Mouse (Mus musculus): ENCODE results near the gene Acp4. TPM values are rescaled to one million over a fixed set of nuclear protein-coding genes. Genes with fewer than 3 reads are reported as not detected.

Gene Acp4
- polyA plus RNA-seq, 1 experiment: not detected

GRCm38 (mm10) chr7:44249248-44249647 lies 7.9 kb downstream of the Acp4 start:
- no peak overlapping the region for H3K27ac ChIP-seq (ENCODE audit: insufficient read depth, low read length)

GRCm38 (mm10) chr7:44247971-44248370 lies 9.2 kb downstream of the Acp4 start:
- H3K4me1 ChIP-seq (ENCODE audit: control insufficient read depth, insufficient read depth, insufficient read length): peaks cover 8% of the 10 kb centered on the region; the same call in 1 of the 2 replicates
- no peaks in the 10 kb centered on the region for H3K27me3 ChIP-seq (ENCODE audit: control insufficient read depth, insufficient read depth, low read length)
- H3K27ac ChIP-seq (ENCODE audit: insufficient read depth, low read length): no peak overlapping the region
- no peak for DNase-seq (ENCODE audit: low read depth in 1 of 2, low spot score in 2 of 2)
- no peak for TF ChIP-seq POLR2A (IDR thresholded peaks at IDR 0.05; ENCODE audit: low read depth, low read length)
- TF ChIP-seq CTCF (IDR thresholded peaks at IDR 0.05; ENCODE audit: extremely low read depth, insufficient read depth, insufficient read length, insufficient replicate concordance): no peak
- 81% methylated on average over 2 of the region's 2 CpGs for WGBS
- no peak overlapping the region for H3K4me3 ChIP-seq (ENCODE audit: extremely low read depth, insufficient read depth, insufficient read length)
- H3K36me3 ChIP-seq (ENCODE audit: control insufficient read depth, insufficient read depth, low read length): peaks cover 22% of the 10 kb centered on the region

More at GRCm38 (mm10) chr7:44249248-44249647, 7.9 kb downstream of the Acp4 start:
- H3K36me3 ChIP-seq (ENCODE audit: control insufficient read depth, insufficient read depth, low read length): peaks cover 22% of the 10 kb centered on the region
- H3K4me3 ChIP-seq (ENCODE audit: extremely low read depth, insufficient read depth, insufficient read length): no peak overlapping the region
- no peak for DNase-seq (ENCODE audit: low read depth in 1 of 2, low spot score in 2 of 2)
- TF ChIP-seq CTCF (IDR thresholded peaks at IDR 0.05; ENCODE audit: extremely low read depth, insufficient read depth, insufficient read length, insufficient replicate concordance) (no peak), POLR2A (IDR thresholded peaks at IDR 0.05; ENCODE audit: low read depth, low read length) (no peak)
- peaks cover 8% of the 10 kb centered on the region; the same call in 1 of the 2 replicates for H3K4me1 ChIP-seq (ENCODE audit: control insufficient read depth, insufficient read depth, insufficient read length)
- WGBS: 96% methylated on average over 4 of the region's 4 CpGs
- H3K27me3 ChIP-seq (ENCODE audit: control insufficient read depth, insufficient read depth, low read length): no peaks in the 10 kb centered on the region

DNA sequence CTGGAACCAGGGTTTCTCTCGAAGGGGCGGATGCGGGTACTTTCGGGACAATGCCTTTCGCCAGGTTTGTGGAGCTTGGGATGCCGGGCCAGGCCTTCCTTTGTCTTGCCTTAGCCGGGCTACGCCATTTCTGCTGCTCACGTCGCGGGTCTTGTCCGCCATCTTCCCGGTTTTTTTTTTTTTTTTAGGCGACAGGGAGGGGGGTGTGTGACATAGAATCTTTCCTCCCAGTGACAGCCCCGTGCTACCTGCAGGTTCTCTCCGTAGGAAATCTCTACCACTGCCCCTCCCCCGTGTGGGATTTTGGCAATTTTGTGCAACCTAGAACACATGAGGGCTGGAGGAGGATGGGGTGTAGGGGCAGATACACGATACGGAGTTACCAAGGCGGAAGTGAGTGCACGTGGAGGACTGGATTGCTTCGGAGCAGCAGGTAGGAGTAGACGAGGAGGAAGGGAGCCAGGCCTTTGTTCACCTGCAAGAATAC lies 10.2 kb downstream of the Acp4 start:
- 0% methylated on average over 23 of the region's 23 CpGs for WGBS
- TF ChIP-seq CTCF (IDR thresholded peaks at IDR 0.05; ENCODE audit: extremely low read depth, insufficient read depth, insufficient read length, insufficient replicate concordance): no peak
- TF ChIP-seq POLR2A (IDR thresholded peaks at IDR 0.05; ENCODE audit: low read depth, low read length): no peak
- H3K36me3 ChIP-seq (ENCODE audit: control insufficient read depth, insufficient read depth, low read length): peaks cover 13% of the 10 kb centered on the region
- peak overlapping the region; percentile 89 for H3K27ac ChIP-seq (ENCODE audit: insufficient read depth, low read length)
- H3K4me1 ChIP-seq (ENCODE audit: control insufficient read depth, insufficient read depth, insufficient read length): peaks cover 8% of the 10 kb centered on the region; the same call in 1 of the 2 replicates
- peak; percentile 37 to 47 for DNase-seq (ENCODE audit: low read depth in 1 of 2, low spot score in 2 of 2)
- peak overlapping the region; percentile 99 for H3K4me3 ChIP-seq (ENCODE audit: extremely low read depth, insufficient read depth, insufficient read length)
- H3K27me3 ChIP-seq (ENCODE audit: control insufficient read depth, insufficient read depth, low read length): no peaks in the 10 kb centered on the region

DNA sequence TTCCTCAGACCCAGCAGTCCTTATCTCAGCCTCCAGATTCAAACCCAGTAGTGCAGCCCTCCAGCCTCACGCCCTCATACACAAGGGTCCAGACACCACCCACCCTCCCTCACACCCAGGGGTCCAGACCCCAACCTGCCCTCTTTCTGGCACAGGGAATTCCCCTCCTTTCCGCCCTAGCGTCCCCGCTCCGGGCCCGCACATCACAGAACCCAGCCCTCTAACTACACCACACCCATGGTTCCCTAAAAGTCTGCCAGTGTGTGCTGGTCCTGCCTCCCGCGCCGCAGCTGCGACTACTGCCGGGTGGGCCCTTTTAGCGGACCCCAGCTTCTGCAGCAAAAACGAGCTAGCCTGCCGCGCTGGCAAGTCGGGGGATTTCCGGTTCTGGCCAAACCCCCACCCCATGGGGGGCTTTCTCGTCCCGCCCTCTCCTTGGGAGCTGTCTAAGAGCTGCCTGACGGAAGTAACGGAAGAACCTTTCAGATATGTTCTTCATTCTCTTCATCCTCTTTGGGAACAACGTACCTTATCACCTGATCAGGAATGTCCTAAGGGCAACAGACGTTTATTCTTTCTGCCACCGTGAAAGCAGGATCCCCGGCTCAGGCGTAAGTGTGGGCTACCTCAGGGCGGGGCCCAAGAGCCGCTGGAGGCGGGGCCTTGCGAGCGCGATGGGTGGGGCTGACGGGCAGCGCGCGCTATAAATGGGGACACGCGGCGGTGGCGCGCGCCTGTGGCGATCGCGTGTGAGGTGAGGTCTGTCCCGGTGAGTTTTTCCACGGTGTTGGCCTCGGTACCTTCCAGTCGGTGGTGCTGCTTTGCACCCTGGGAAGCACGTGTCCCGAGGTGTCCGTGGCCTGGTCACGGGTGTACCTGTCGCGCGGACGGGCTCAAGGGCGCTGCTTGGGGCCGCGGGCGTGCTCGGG lies 10.9 kb downstream of the Acp4 start, which contains the start of the genes 1700028J19Rik and 2410002F23Rik:
Gene 1700028J19Rik (minus strand): TSS at position 641 of the 929 bp plus-strand sequence.
Gene 2410002F23Rik (plus strand): TSS at position 668 of the 929 bp plus-strand sequence.
- H3K4me3 ChIP-seq (ENCODE audit: extremely low read depth, insufficient read depth, insufficient read length): peak within 1 kb of the TSS; percentile 99
- under 1% methylated on average over 62 of the region's 62 CpGs for WGBS
- peaks cover 13% of the 10 kb centered on the region for H3K36me3 ChIP-seq (ENCODE audit: control insufficient read depth, insufficient read depth, low read length)
- no peaks in the 10 kb centered on the region for H3K27me3 ChIP-seq (ENCODE audit: control insufficient read depth, insufficient read depth, low read length)
- DNase-seq (ENCODE audit: low read depth in 1 of 2, low spot score in 2 of 2): peak; percentile 82 to 86
- peak within 1 kb of the TSS; percentile 89 for H3K27ac ChIP-seq (ENCODE audit: insufficient read depth, low read length)
- no peak for TF ChIP-seq CTCF (IDR thresholded peaks at IDR 0.05; ENCODE audit: extremely low read depth, insufficient read depth, insufficient read length, insufficient replicate concordance)
- peak; percentile 97 for TF ChIP-seq POLR2A (IDR thresholded peaks at IDR 0.05; ENCODE audit: low read depth, low read length)
- peaks cover 8% of the 10 kb centered on the region; the same call in 1 of the 2 replicates for H3K4me1 ChIP-seq (ENCODE audit: control insufficient read depth, insufficient read depth, insufficient read length)

DNA sequence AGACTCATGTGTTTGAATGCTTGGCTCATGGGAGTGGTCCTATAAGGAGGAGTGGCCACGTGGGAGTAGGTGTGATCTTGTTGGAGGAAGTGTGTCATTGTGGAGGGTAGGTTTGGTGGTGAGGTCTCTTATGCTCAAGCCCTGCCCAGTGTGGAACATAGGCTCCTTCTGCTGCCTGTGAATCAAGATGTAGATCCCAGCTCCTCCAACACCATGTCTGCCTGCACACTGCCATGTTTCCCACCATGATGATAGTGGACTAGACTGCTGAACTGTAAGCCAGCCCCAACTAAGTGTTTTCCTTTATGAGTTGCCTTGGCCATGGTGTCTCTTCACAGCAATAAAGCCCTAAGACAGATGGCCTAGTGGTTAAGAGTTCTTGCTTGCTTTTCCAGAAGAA lies 13.1 kb downstream of the Acp4 start:
- Histone ChIP-seq H3K27me3 (ENCODE audit: control insufficient read depth, insufficient read depth, low read length) (no peaks in the 10 kb centered on the region), H3K36me3 (ENCODE audit: control insufficient read depth, insufficient read depth, low read length) (no peaks in the 10 kb centered on the region), H3K27ac (ENCODE audit: insufficient read depth, low read length) (no peak overlapping the region), H3K4me1 (ENCODE audit: control insufficient read depth, insufficient read depth, insufficient read length) (peaks cover 8% of the 10 kb centered on the region; the same call in 1 of the 2 replicates), H3K4me3 (ENCODE audit: extremely low read depth, insufficient read depth, insufficient read length) (no peak overlapping the region)
- TF ChIP-seq CTCF (IDR thresholded peaks at IDR 0.05; ENCODE audit: extremely low read depth, insufficient read depth, insufficient read length, insufficient replicate concordance) (no peak), POLR2A (IDR thresholded peaks at IDR 0.05; ENCODE audit: low read depth, low read length) (no peak)
- no peak for DNase-seq (ENCODE audit: low read depth in 1 of 2, low spot score in 2 of 2)
- WGBS: 62% methylated on average over 1 of the region's 1 CpGs

GRCm38 (mm10) chr7:44241163-44241562 lies 16.0 kb downstream of the Acp4 start:
- Histone ChIP-seq H3K36me3 (ENCODE audit: control insufficient read depth, insufficient read depth, low read length) (no peaks in the 10 kb centered on the region), H3K27ac (ENCODE audit: insufficient read depth, low read length) (no peak overlapping the region), H3K4me3 (ENCODE audit: extremely low read depth, insufficient read depth, insufficient read length) (no peak overlapping the region), H3K27me3 (ENCODE audit: control insufficient read depth, insufficient read depth, low read length) (no peaks in the 10 kb centered on the region), H3K4me1 (ENCODE audit: control insufficient read depth, insufficient read depth, insufficient read length) (peaks cover 8% of the 10 kb centered on the region; the same call in 1 of the 2 replicates)
- no peak for DNase-seq (ENCODE audit: low read depth in 1 of 2, low spot score in 2 of 2)
- 79% methylated on average over 2 of the region's 2 CpGs for WGBS
- TF ChIP-seq POLR2A (IDR thresholded peaks at IDR 0.05; ENCODE audit: low read depth, low read length) (no peak), CTCF (IDR thresholded peaks at IDR 0.05; ENCODE audit: extremely low read depth, insufficient read depth, insufficient read length, insufficient replicate concordance) (no peak)

All from spleen, adult 2 months (tissue).